Mouse (Mus musculus) limb, embryonic 14.5 days (tissue): ENCODE results near the gene Hspa14. TPM values are rescaled to one million over a fixed set of nuclear protein-coding genes. Genes with fewer than 3 reads are reported as not detected.

Experiments used
- ATAC-seq: fragments of 200-750 bp; cut with Nextera tagmentation; 2 replicates; pipeline ENCODE4 v1.8.0; 2017; ENCODE audit warnings: low read depth, moderate number of reproducible peaks, moderate TSS enrichment; ENCODE audit not compliant: low FRiP score
- DNase-seq: peaks from one replicate; pipeline ENCODE4 v3.0.0-alpha.2; 2015; ENCODE audit warnings: low spot score
- H3K27ac ChIP-seq: fragments of 300-500 bp; sonication (generic); replicated peaks from 2 replicates; pipeline ENCODE4 v1.5.1; 2014; ENCODE audit warnings: low read depth, mild to moderate bottlenecking, low read length, moderate library complexity, mixed read lengths
- H3K27me3 ChIP-seq: fragments of 300-500 bp; sonication (generic); 2 replicates; pipeline ENCODE4 v1.6.1; 2014; ENCODE audit warnings: low read length, mixed read lengths; ENCODE audit not compliant: control insufficient read depth, insufficient read depth
- H3K36me3 ChIP-seq: fragments of 300-500 bp; sonication (generic); 2 replicates; pipeline ENCODE4 v1.6.1; 2014; ENCODE audit warnings: mild to moderate bottlenecking, low read length, moderate library complexity, mixed read lengths; ENCODE audit not compliant: control insufficient read depth, insufficient read depth
- H3K4me1 ChIP-seq: fragments of 300-500 bp; sonication (generic); 2 replicates; pipeline ENCODE4 v1.6.1; 2014; ENCODE audit warnings: antibody characterized with exemption, low read length, mixed read lengths; ENCODE audit not compliant: control insufficient read depth, insufficient read depth
- H3K4me2 ChIP-seq: fragments of 300-500 bp; sonication (generic); replicated peaks from 2 replicates; pipeline ENCODE4 v1.6.1; 2014; ENCODE audit warnings: low read depth, mild to moderate bottlenecking, low read length, moderate library complexity; ENCODE audit not compliant: severe bottlenecking
- H3K4me3 ChIP-seq: fragments of 300-500 bp; sonication (generic); replicated peaks from 2 replicates; pipeline ENCODE4 v1.5.1; 2014; ENCODE audit warnings: low read length
- H3K9ac ChIP-seq: fragments of 300-500 bp; sonication (generic); 2 replicates; pipeline ENCODE4 v1.6.1; 2014; ENCODE audit warnings: mild to moderate bottlenecking, low read depth, low read length, moderate library complexity; ENCODE audit not compliant: severe bottlenecking
- H3K9me3 ChIP-seq: fragments of 300-500 bp; sonication (generic); 2 replicates; pipeline ENCODE4 v1.6.1; 2016; ENCODE audit warnings: low read length; ENCODE audit not compliant: control insufficient read depth
- POLR2A ChIP-seq: fragments of 200-500 bp; IDR thresholded peaks from 2 replicates; pipeline ENCODE4 v1.8.0; 2012; ENCODE audit warnings: inconsistent platforms, mild to moderate bottlenecking, moderate library complexity, borderline replicate concordance; ENCODE audit not compliant: insufficient read depth, insufficient read length; ENCODE audit errors: extremely low read depth
- WGBS: fragments of 180-500 bp; shearing (Covaris S2); extraction: QIAGEN DNeasy Blood & Tissue Kit; methylation state at CpG from one replicate; pipeline ENCODE4 v1.1.7; 2014; 5-methylcytosine and 5-hydroxymethylcytosine counted together
- polyA plus RNA-seq, 2 experiments: library from polyadenylated mRNA; depleted of rRNA in 1 of 2; stranded (reverse) in 1 of 2; unstranded in 1 of 2; fragments of >200 nt; fragmentation: Nextera tagmentation in 1 of 2; extraction: Ambion mirVana in 1 of 2; gene quantifications; 2 replicates each; pipeline versions ENCODE4 v1.2.1 to v1.2.3; 2012 to 2014

Gene Hspa14
- polyA plus RNA-seq, 2 experiments: 82.6 to 88.2 TPM

- Histone ChIP-seq H3K27ac (no peak overlapping the region), H3K4me2 (no peak overlapping the region), H3K9me3 (no peaks in the 10 kb centered on the region), H3K36me3 (peaks cover 52% of the 10 kb centered on the region), H3K9ac (no peak overlapping the region), H3K27me3 (no peaks in the 10 kb centered on the region), H3K4me1 (no peaks in the 10 kb centered on the region), H3K4me3 (no peak overlapping the region)
- no peak for TF ChIP-seq POLR2A
- DNase-seq (no peak), ATAC-seq (no peak)
- WGBS: 85% methylated on average over 3 of the region's 3 CpGs
Observed at GRCm38 (mm10) chr2:3489816-3490215, 22.8 kb downstream of the Hspa14 start.

DNA sequence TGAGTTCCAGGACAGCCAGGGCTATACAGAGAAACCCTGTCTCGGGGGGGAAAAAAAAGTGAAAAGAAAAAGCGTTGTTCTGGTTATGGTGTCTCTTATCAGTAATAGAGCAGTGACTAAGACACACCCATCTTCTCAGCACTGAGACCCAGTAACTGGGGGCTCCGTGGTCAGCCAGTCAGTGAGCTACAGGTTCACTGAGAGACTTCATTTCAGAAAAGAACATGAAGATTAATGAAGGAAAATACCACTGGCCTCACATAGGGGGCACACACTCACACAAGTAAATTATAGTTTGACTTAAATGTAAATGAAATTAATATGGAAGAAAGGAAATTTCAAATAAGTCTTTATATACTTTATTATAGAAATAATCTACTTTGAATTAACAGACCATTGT is 32.4 kb downstream of the Hspa14 start:
- H3K4me1 ChIP-seq: 0 out of 2 replicates have a peak, but pooled peaks cover 3% of the 10 kb centered on the region
- H3K9me3 ChIP-seq: no peaks in the 10 kb centered on the region
- no peak for TF ChIP-seq POLR2A
- no peak overlapping the region for H3K4me2 ChIP-seq
- no peak for DNase-seq
- ATAC-seq: no peak
- no peaks in the 10 kb centered on the region for H3K27me3 ChIP-seq
- H3K27ac ChIP-seq: no peak overlapping the region
- H3K36me3 ChIP-seq: no peaks in the 10 kb centered on the region
- no peak overlapping the region for H3K9ac ChIP-seq
- 80% methylated on average over 3 of the region's 3 CpGs for WGBS
- no peak overlapping the region for H3K4me3 ChIP-seq

DNA sequence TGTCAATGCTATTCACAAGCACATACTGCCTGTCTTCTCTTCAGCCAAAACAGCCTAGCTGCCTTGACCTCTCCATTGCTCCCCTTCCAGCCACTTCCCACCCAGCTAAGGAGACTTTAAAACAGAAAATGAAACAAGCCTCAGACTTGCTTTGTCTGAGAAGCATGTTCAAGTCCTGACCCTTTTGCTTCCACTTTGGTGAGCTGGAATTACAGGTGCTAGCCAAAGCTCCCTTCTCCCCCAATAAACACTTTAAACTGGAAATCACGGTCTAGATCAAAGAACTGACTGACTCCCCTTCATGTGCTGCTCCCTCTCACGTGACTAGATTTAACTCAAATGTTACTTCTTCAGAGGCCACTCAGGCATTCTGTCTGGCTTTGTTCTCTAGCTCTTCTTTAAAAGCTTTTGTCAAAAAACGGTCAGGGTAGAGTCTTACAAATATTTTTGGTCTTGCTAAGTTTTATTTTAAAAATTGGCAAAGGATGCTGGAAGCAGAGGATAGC is 36.8 kb downstream of the Hspa14 start:
- no peaks in the 10 kb centered on the region; the same call in 1 of the 2 replicates for H3K36me3 ChIP-seq
- 44% methylated on average over 3 of the region's 3 CpGs for WGBS
- TF ChIP-seq POLR2A: no peak
- H3K27ac ChIP-seq: no peak overlapping the region
- peaks cover 12% of the 10 kb centered on the region for H3K4me1 ChIP-seq
- DNase-seq (no peak), ATAC-seq (no peak)
- no peak overlapping the region for H3K4me3 ChIP-seq
- H3K9ac ChIP-seq: no peak overlapping the region
- H3K9me3 ChIP-seq: no peaks in the 10 kb centered on the region
- peak overlapping the region; percentile 68; the same call in 1 of the 2 replicates for H3K4me2 ChIP-seq
- no peaks in the 10 kb centered on the region for H3K27me3 ChIP-seq

- Histone ChIP-seq H3K9ac (peak within 1 kb of the TSS; percentile 74), H3K36me3 (no peaks in the 10 kb centered on the region; the same call in 1 of the 2 replicates), H3K4me1 (peaks cover 12% of the 10 kb centered on the region), H3K9me3 (no peaks in the 10 kb centered on the region), H3K27ac (peak within 1 kb of the TSS; percentile 90), H3K27me3 (no peaks in the 10 kb centered on the region), H3K4me3 (peak within 1 kb of the TSS; percentile 97), H3K4me2 (peak within 1 kb of the TSS; percentile 68)
- DNase-seq: peak; percentile 98
- TF ChIP-seq POLR2A: peak; percentile 77; the same call in 1 of the 2 replicates
- under 1% methylated on average over 38 of the region's 42 CpGs for WGBS
- ATAC-seq: peak; percentile 98
Observed at GRCm38 (mm10) chr2:3474861-3475283, 37.7 kb downstream of the Hspa14 start, which contains the start of gene Suv39h2. Gene Suv39h2 (minus strand): TSS chr2:3475031.

DNA sequence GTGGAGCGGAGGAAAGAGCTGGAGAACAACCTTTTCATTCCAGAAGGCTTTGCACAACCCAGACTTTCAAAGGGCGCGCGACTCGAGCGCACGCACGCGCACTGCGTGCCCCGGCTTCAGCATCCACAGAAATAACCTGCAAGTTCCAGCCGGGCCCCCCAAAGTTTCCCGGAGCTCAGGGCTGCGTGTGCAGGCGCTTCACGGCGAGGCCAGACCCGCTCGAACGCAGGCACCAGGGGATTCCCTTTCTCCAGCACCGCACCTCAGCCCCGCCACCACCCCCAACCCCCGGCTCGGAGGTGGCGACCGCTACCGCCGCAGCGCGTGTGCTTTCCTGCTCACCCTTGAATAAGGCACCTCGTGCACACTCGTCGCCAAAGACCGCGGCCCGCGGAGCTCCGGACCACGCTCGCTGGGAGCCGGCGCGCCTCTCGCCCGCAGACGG is 38.2 kb downstream of the Hspa14 start:
- no peaks in the 10 kb centered on the region; the same call in 1 of the 2 replicates for H3K36me3 ChIP-seq
- no peaks in the 10 kb centered on the region for H3K9me3 ChIP-seq
- H3K4me1 ChIP-seq: peaks cover 12% of the 10 kb centered on the region
- H3K4me2 ChIP-seq: peak overlapping the region; percentile 68
- TF ChIP-seq POLR2A: no peak; the same call in 1 of the 2 replicates
- under 1% methylated on average over 44 of the region's 46 CpGs for WGBS
- peak; percentile 41 for DNase-seq
- H3K4me3 ChIP-seq: peak overlapping the region; percentile 97
- H3K27ac ChIP-seq: peak overlapping the region; percentile 90
- H3K27me3 ChIP-seq: no peaks in the 10 kb centered on the region
- ATAC-seq: peak; percentile 62
- peak overlapping the region; percentile 74 for H3K9ac ChIP-seq

GRCm38 (mm10) chr2:3473891-3474290 is 38.7 kb downstream of the Hspa14 start:
- Histone ChIP-seq H3K4me2 (peak overlapping the region; percentile 68), H3K27me3 (no peaks in the 10 kb centered on the region), H3K4me1 (peaks cover 12% of the 10 kb centered on the region), H3K9ac (peak overlapping the region; percentile 74), H3K4me3 (peak overlapping the region; percentile 97), H3K9me3 (no peaks in the 10 kb centered on the region), H3K27ac (peak overlapping the region; percentile 90), H3K36me3 (no peaks in the 10 kb centered on the region; the same call in 1 of the 2 replicates)
- DNase-seq (no peak), ATAC-seq (no peak)
- WGBS: under 1% methylated on average over 12 of the region's 12 CpGs
- TF ChIP-seq POLR2A: no peak
